Mouse (Mus musculus) lung, postnatal 10 days (tissue): Measurements from ENCODE around the gene Med13l.

Experiments used
- DNase-seq: peaks from one replicate; pipeline ENCODE4 v3.0.0; 2021

Gene Med13l

GRCm38 (mm10) chr5:118595901-118596300 lies 35.4 kb downstream of the Med13l start:
- no peak for DNase-seq

- no peak for DNase-seq
Observed at GRCm38 (mm10) chr5:118596452-118597092, 36.1 kb downstream of the Med13l start.

- DNase-seq = no peak
Observed at GRCm38 (mm10) chr5:118598601-118599000, 38.1 kb downstream of the Med13l start.

GRCm38 (mm10) chr5:118601452-118601851 lies 41.0 kb downstream of the Med13l start:
- DNase-seq = no peak

- no peak for DNase-seq
Observed at GRCm38 (mm10) chr5:118602706-118603105, 42.2 kb downstream of the Med13l start.

GRCm38 (mm10) chr5:118605424-118606067 lies 45.1 kb downstream of the Med13l start:
- DNase-seq = no peak

GRCm38 (mm10) chr5:118606636-118607035 lies 46.2 kb downstream of the Med13l start:
- peak; percentile 39 for DNase-seq

GRCm38 (mm10) chr5:118607900-118608299 lies 47.4 kb downstream of the Med13l start:
- DNase-seq = no peak

GRCm38 (mm10) chr5:118610468-118610867 lies 50.0 kb downstream of the Med13l start:
- no peak for DNase-seq

- DNase-seq = no peak
Observed at GRCm38 (mm10) chr5:118612956-118613631, 52.6 kb downstream of the Med13l start.

GRCm38 (mm10) chr5:118613704-118614103 lies 53.2 kb downstream of the Med13l start:
- DNase-seq = peak; percentile 42

GRCm38 (mm10) chr5:118614116-118614515 lies 53.6 kb downstream of the Med13l start:
- DNase-seq = peak; percentile 48

GRCm38 (mm10) chr5:118614571-118614981 lies 54.1 kb downstream of the Med13l start:
- DNase-seq = no peak

- DNase-seq = no peak
Observed at GRCm38 (mm10) chr5:118618963-118619610, 58.6 kb downstream of the Med13l start.

GRCm38 (mm10) chr5:118619801-118620200 lies 59.3 kb downstream of the Med13l start:
- no peak for DNase-seq

GRCm38 (mm10) chr5:118620330-118620910 lies 59.9 kb downstream of the Med13l start:
- no peak for DNase-seq

GRCm38 (mm10) chr5:118621877-118622276 lies 61.4 kb downstream of the Med13l start:
- DNase-seq = no peak

- no peak for DNase-seq
Observed at GRCm38 (mm10) chr5:118622346-118622745, 61.9 kb downstream of the Med13l start.

GRCm38 (mm10) chr5:118623797-118624196 lies 63.3 kb downstream of the Med13l start:
- no peak for DNase-seq

GRCm38 (mm10) chr5:118627630-118628029 lies 67.2 kb downstream of the Med13l start:
- DNase-seq = no peak

- no peak for DNase-seq
Observed at GRCm38 (mm10) chr5:118628211-118628610, 67.7 kb downstream of the Med13l start.

- peak; percentile 25 for DNase-seq
Observed at GRCm38 (mm10) chr5:118632346-118632745, 71.9 kb downstream of the Med13l start.

GRCm38 (mm10) chr5:118633106-118633505 lies 72.6 kb downstream of the Med13l start:
- no peak for DNase-seq
